18 mouse cellular contexts compared by ENCODE assay signal in genomic region chr3:127086834-127087506, GRCm38 (mm10).
DNase-seq lines count a peak whose midpoint lies in the region; ATAC-seq lines count a peak whose summit lies in the region.
"Had no signal": no experiment of that assay in that cellular context is flagged by ENCODE, and none has a peak within 500 bp of the region (broad histone marks: within the 10 kb centered on the region; RNA-seq: fewer than 3 reads in every experiment).

No protein-coding gene starts in this region.

- 0 out of 2 replicates have a peak overlapping the region, but pooled peaks have one; percentile 11 for H3K27ac ChIP-seq in hindbrain, embryonic 11.5 days (ENCODE audit: low read depth, low read length)
- no peak overlapping the region for H3K27ac ChIP-seq in hindbrain, embryonic 16.5 days (ENCODE audit: low read depth, low read length)
- H3K27ac ChIP-seq in neural tube, embryonic 11.5 days (ENCODE audit: low read depth, low read length): peak overlapping the region; percentile 44; the same call in 1 of the 2 replicates
- H3K27ac ChIP-seq in kidney, embryonic 15.5 days: no peak overlapping the region
- H3K27ac ChIP-seq: embryonic facial prominence, embryonic 13.5 days; kidney, postnatal 0 days; layer of hippocampus, adult 2 months; macrophage had no signal

- no peaks in the 10 kb centered on the region for H3K9me3 ChIP-seq in hindbrain, embryonic 11.5 days (ENCODE audit: control insufficient read depth, low read length)
- H3K9me3 ChIP-seq in hindbrain, embryonic 16.5 days (ENCODE audit: control insufficient read depth, low read length): no peaks in the 10 kb centered on the region
- H3K9me3 ChIP-seq in neural tube, embryonic 11.5 days (ENCODE audit: control insufficient read depth, low read length): no peaks in the 10 kb centered on the region
- H3K9me3 ChIP-seq in kidney, embryonic 15.5 days (replicated peaks): no peaks in the 10 kb centered on the region
- H3K9me3 ChIP-seq: embryonic facial prominence, embryonic 13.5 days; heart, embryonic 12.5 days had no signal

- ATAC-seq in hindbrain, embryonic 11.5 days (ENCODE audit: low FRiP score): peak; percentile 87
- ATAC-seq in hindbrain, embryonic 16.5 days: no peak
- ATAC-seq in neural tube, embryonic 11.5 days (ENCODE audit: insufficient read depth, low FRiP score, low TSS enrichment): peak; percentile 87
- no peak for ATAC-seq in kidney, embryonic 15.5 days (replicated peaks; ENCODE audit: low FRiP score)

- peak; percentile 40 for DNase-seq in hindbrain, embryonic 11.5 days (ENCODE audit: low spot score)
- DNase-seq in embryo, embryonic 10 days (ENCODE audit: low spot score): peak; percentile 66
- peak; percentile 23 for DNase-seq in embryo, embryonic 11.5 days (ENCODE audit: low read depth, low spot score)
- peak; percentile 67 for DNase-seq in neural tube, embryonic 11.5 days (ENCODE audit: low spot score)
- DNase-seq in thymus, adult 18-20 months: no peak
- DNase-seq: adrenal gland, postnatal 36 days; cerebellum, postnatal 10 days; left cerebral cortex, postnatal 4 days; lung, adult 2 months; right cerebral cortex, postnatal 14 days; thymus, postnatal 25 days had no signal

- no peaks in the 10 kb centered on the region for H3K4me1 ChIP-seq in hindbrain, embryonic 11.5 days (replicated peaks; ENCODE audit: control insufficient read depth, insufficient read depth, low read length)
- no peaks in the 10 kb centered on the region for H3K4me1 ChIP-seq in hindbrain, embryonic 16.5 days (ENCODE audit: control insufficient read depth, insufficient read depth, low read depth, low read length)
- peaks cover 9% of the 10 kb centered on the region; the same call in 1 of the 2 replicates for H3K4me1 ChIP-seq in neural tube, embryonic 11.5 days (ENCODE audit: control insufficient read depth, insufficient read depth, low read length)
- H3K4me1 ChIP-seq in kidney, embryonic 15.5 days: no peaks in the 10 kb centered on the region
- H3K4me1 ChIP-seq: embryonic facial prominence, embryonic 13.5 days; heart, embryonic 12.5 days had no signal

- no peak overlapping the region for H3K4me3 ChIP-seq in hindbrain, embryonic 11.5 days (ENCODE audit: low read depth, low read length)
- no peak overlapping the region for H3K4me3 ChIP-seq in hindbrain, embryonic 16.5 days (ENCODE audit: low read length)
- no peak overlapping the region for H3K4me3 ChIP-seq in neural tube, embryonic 11.5 days (ENCODE audit: low read depth, low read length)
- no peak overlapping the region for H3K4me3 ChIP-seq in kidney, embryonic 15.5 days (replicated peaks)
- H3K4me3 ChIP-seq: embryonic facial prominence, embryonic 13.5 days; heart, embryonic 12.5 days; layer of hippocampus, adult 2 months had no signal

- H3K36me3 ChIP-seq in hindbrain, embryonic 11.5 days (ENCODE audit: control insufficient read depth, insufficient read depth, low read length): no peaks in the 10 kb centered on the region
- H3K36me3 ChIP-seq in hindbrain, embryonic 16.5 days (ENCODE audit: control insufficient read depth, insufficient read depth, low read length): no peaks in the 10 kb centered on the region
- no peaks in the 10 kb centered on the region for H3K36me3 ChIP-seq in neural tube, embryonic 11.5 days (ENCODE audit: control insufficient read depth, insufficient read depth, low read length)
- H3K36me3 ChIP-seq in kidney, embryonic 15.5 days: no peaks in the 10 kb centered on the region
- H3K36me3 ChIP-seq: embryonic facial prominence, embryonic 13.5 days; heart, embryonic 12.5 days had no signal

- H3K27me3 ChIP-seq in hindbrain, embryonic 11.5 days (ENCODE audit: control insufficient read depth, insufficient read depth, low read length): no peaks in the 10 kb centered on the region
- H3K27me3 ChIP-seq in hindbrain, embryonic 16.5 days (replicated peaks; ENCODE audit: control insufficient read depth, insufficient read depth, low read length): no peaks in the 10 kb centered on the region
- H3K27me3 ChIP-seq in neural tube, embryonic 11.5 days (ENCODE audit: control insufficient read depth, insufficient read depth, low read length): no peaks in the 10 kb centered on the region
- no peaks in the 10 kb centered on the region for H3K27me3 ChIP-seq in kidney, embryonic 15.5 days
- H3K27me3 ChIP-seq: embryonic facial prominence, embryonic 13.5 days; heart, embryonic 12.5 days had no signal

- no peak overlapping the region for H3K4me2 ChIP-seq in hindbrain, embryonic 11.5 days (replicated peaks; ENCODE audit: low read depth, low read length)
- no peak overlapping the region for H3K4me2 ChIP-seq in hindbrain, embryonic 16.5 days (ENCODE audit: low read length)
- no peak overlapping the region for H3K4me2 ChIP-seq in neural tube, embryonic 11.5 days (ENCODE audit: low read depth)
- H3K4me2 ChIP-seq in kidney, embryonic 15.5 days: no peak overlapping the region
- H3K4me2 ChIP-seq: embryonic facial prominence, embryonic 13.5 days; heart, embryonic 12.5 days had no signal

- WGBS in hindbrain, embryonic 11.5 days: 49% methylated on average over 3 of the region's 3 CpGs
- 17% methylated on average over 3 of the region's 3 CpGs for WGBS in hindbrain, embryonic 16.5 days
- 26% methylated on average over 3 of the region's 3 CpGs for WGBS in neural tube, embryonic 11.5 days
- 64% methylated on average over 3 of the region's 3 CpGs for WGBS in kidney, embryonic 15.5 days

- H3K9ac ChIP-seq in hindbrain, embryonic 11.5 days (ENCODE audit: low read depth, low read length): no peak overlapping the region
- no peak overlapping the region for H3K9ac ChIP-seq in hindbrain, embryonic 16.5 days (ENCODE audit: low read depth, low read length)
- no peak overlapping the region for H3K9ac ChIP-seq in neural tube, embryonic 11.5 days (ENCODE audit: low read length)
- H3K9ac ChIP-seq in kidney, embryonic 15.5 days: no peak overlapping the region
- H3K9ac ChIP-seq: embryonic facial prominence, embryonic 13.5 days; heart, embryonic 12.5 days had no signal

Comparison
In these comparisons a context has a peak if more than half of its experiments do, and no peak if none do; other contexts are left out.
1. ATAC-seq: peak in hindbrain, embryonic 11.5 days (single experiment) and neural tube, embryonic 11.5 days (single experiment); none in hindbrain, embryonic 16.5 days (single experiment) and kidney, embryonic 15.5 days (single experiment).
2. H3K27ac ChIP-seq: peak in hindbrain, embryonic 11.5 days (single experiment) and neural tube, embryonic 11.5 days (single experiment); none in hindbrain, embryonic 16.5 days (single experiment) and kidney, embryonic 15.5 days (single experiment).
3. DNase-seq: peak in hindbrain, embryonic 11.5 days (single experiment), embryo, embryonic 10 days (single experiment), embryo, embryonic 11.5 days (single experiment) and neural tube, embryonic 11.5 days (single experiment); none in thymus, adult 18-20 months (0 of 2).